Mouse (Mus musculus) megakaryocyte-erythroid progenitor cell, adult 5-6 weeks (primary cell): Measurements from ENCODE around the gene Fam53b. TPM values are rescaled to one million over a fixed set of nuclear protein-coding genes. Genes with fewer than 3 reads are reported as not detected.
A peak's percentile ranks its signal among the peaks of the same experiment; 100 is the strongest.

Experiments used
- ATAC-seq: replicated peaks from 2 replicates; pipeline ENCODE4 v1.8.0; 2016; ENCODE audit warnings: mild to moderate bottlenecking, inconsistent platforms; ENCODE audit not compliant: severe bottlenecking, poor library complexity, low FRiP score, low TSS enrichment
- total RNA-seq, 2 experiments: library from RNA; stranded (forward) in 1 of 2; stranded (reverse) in 1 of 2; fragments of 200-1000, 215-1000 nt in 1 of 2; fragments of >200 nt in 1 of 2; fragmentation: Nextera tagmentation in 1 of 2; gene quantifications; 2 replicates each; pipeline ENCODE4 v1.2.3; 2014 to 2017

Gene Fam53b
- total RNA-seq, 2 experiments from 2014 or later, result 21.2 to 61.6 TPM

DNA sequence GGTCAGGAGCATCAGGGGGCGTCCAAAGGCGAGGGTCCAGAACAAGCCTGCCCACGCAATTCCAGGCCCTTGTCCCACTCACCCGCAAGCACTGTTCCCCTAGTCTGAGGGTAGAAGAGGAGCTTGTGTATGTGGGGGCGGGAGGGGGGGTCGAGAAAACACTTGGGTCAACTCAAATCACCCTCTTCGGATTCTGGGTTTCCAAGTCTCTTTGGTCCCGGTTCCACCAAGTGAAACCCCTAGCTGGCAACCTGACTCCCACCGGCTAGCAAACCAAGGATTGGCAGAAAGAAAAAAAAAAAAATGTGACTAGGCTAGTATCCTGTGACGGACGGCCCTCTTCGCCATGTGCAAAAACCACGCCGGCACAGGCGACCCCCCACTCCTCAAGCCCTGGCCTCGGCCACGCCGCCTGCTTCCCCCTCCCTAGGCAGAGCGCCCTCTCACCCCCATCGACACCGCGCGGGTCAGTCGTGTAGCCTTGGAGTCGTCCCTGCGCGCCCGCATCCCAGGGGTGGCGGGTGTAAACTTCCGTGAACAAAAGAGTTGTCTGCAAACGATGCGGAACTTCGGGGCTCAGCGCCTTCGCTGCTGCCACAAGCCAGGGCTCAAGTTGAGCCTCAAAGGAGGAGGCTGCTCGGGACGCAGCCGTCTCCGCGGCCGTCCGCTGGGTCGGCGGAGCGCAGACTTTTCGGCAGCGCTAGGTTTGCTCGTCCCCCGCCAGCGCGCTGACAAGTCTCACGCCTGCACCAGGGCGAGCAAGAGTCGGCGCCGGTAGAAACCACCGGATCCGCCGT is 869 bp downstream of the Fam53b start:
- ATAC-seq, result peak; percentile 15

DNA sequence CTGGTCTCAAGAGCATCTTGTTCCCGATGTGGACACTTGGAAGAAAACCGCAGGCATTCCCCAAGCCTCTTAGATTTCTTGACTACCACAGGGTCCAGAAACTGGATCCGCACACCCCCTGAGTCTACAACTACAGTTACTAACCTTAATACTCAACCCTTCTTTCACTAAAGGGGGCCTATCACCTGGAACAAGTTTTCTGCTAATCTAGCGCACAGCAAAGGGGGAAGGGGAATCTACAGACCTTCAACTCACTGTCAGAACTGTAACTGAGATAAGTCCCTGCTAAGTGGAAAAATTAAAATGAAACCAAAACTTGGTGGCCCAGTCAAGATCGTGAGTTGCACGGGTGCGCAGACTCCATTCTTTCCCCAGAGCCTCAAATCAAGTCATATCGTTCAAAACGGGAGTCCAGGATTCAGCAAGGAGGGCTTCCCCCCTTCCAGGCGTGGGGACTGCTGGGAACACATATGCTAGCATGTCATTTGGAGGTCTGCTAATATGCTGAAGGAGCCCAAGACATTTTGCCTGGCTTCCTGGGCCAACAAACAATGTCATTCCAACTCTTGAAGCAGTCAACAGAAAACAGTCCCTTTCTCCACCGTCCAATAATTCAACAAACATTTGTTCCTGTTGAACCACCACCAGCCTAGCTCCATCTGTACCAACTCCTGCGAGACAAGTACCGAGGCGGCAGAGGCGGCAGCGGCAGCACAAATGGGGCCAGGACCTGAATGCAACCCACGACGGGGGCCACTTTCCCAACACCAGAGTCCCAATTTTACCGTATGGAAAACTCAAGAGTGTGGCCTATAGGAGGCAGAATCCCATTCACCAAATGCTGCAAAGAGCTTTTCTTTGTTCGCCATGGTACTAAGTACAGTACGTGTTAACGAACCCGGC is 1.7 kb downstream of the Fam53b start:
- peak; percentile 50 for ATAC-seq

DNA sequence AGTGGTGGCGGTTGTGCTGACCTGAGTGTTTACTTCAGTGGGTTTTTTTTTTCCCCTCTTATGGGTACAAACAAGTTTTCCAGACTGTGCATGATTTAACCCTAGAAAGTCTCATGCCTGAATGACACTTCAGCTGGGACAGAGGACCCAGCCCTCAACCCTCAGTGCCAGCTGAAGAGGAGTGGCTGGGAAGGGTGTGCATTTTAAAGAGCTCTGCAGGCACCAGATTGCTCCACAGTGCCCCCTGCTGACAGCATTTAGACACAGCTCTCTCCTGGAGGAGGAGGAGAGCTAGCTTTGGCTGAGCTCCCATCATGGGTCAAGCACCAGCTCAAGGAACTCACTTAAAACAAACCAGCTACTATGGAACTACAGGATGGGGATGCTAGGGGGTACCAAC is 2.8 kb downstream of the Fam53b start:
- ATAC-seq, result peak; percentile 58

DNA sequence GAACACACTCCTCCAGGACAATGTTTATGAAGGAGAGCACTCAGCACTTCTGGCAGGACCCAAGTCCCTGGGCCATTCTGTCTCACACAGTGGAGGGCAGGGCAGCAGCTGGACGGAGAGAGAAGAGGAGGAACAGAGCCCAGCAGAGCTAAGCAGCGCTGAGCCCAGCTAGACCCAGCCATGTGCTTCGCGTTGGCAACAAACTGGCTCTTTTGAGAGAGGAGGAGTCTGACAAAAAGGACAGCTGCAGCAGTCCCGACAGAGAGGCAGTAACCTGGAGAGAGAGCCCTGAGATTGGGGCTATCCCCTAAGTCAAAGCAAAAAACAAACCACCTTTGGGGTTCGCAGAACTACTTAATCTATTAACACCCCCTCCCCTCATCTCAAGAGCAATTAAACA is 3.3 kb downstream of the Fam53b start:
- ATAC-seq, result no peak

DNA sequence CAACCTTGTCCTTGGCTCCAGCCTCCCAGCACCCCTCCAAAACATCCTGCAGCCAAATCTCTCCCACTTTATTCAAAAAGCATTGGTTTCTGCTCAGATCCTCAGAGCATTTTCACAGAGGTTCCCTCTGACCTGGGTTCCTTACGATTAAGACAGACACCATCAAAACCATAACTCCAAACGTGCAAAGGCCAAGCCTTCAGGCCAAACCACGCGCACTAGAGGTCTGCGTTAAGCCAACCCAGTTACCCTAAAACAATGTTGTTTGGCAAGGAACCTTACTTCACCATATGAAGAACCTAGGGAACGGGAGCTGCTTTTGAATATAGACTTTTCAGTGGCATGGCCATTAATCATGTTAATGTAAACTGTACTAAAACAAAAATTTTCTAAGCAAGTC is 4.0 kb downstream of the Fam53b start:
- ATAC-seq, result no peak

DNA sequence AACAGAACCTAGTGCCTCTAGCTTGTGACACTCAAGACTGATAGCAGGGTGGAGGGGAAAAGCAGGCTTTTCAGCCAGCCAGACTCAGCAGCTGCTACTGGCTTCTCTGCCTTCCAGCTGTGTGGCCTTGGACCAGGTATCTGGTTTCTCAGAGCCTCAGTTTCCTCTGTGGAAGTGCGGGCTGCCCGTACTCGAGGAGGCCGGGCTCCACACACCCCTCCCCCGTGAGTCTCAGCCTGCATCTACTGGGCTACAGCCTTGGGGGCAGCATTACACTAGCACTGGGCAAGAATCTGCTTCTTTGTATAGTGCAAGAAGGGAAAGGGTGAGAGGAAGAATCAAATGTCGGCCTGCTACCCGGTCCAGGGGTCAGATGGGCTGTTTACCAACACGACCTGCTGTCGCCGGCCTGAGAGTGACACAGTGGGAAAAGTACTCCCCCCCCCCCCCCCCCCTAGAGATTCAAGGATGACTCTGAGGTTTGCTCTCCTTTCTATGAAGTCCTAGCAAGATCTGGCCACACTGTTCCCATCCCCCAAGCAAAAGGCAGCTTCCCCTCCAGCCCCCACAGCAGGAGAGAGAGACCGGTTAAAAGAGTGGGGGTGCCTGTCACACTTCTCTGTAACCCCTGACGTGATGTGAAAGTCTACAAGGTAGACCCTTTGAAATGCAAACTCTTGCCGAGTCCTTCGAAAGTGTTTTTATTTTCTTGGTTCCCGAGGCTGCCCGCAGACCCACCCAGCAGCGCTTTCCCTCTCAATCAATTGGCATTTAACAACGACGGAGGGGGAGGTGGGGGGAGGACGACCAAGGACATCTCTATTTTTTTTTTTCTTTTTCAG is 4.6 kb downstream of the Fam53b start:
- ATAC-seq, result no peak

DNA sequence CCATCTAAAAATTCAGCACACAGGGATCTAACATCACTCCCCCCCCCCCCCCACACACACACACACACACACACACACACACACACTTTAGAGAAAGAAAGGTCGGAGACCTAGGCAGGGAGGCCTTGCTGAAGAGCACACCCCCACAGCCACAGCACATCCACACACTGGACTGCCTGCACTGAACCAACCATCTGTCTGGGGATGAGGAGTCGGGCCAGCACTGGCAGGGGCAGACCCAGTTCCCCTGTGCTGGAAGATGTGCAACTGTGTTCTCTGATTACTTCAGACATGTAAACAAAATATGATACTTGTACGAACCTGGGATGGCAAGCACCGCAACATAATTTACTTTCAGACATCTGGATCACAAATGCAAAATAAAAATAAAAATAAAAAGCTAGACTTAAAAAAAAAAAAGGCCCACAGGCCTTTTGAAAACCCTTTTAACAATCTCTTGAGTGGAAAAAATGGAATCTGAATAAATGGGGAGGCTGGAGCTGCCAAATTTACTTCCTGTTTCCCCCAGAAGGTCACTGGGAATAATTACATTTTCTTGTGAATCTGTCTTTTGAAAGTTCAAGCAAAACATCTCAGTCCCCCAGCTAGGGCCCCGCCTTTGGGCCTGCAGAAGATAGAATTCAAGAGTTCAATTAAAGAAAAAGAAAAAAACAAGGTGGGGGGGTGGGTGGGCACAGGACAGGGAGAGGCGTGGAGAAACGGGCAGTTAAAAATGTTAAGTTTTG is 5.5 kb downstream of the Fam53b start:
- ATAC-seq, result no peak

DNA sequence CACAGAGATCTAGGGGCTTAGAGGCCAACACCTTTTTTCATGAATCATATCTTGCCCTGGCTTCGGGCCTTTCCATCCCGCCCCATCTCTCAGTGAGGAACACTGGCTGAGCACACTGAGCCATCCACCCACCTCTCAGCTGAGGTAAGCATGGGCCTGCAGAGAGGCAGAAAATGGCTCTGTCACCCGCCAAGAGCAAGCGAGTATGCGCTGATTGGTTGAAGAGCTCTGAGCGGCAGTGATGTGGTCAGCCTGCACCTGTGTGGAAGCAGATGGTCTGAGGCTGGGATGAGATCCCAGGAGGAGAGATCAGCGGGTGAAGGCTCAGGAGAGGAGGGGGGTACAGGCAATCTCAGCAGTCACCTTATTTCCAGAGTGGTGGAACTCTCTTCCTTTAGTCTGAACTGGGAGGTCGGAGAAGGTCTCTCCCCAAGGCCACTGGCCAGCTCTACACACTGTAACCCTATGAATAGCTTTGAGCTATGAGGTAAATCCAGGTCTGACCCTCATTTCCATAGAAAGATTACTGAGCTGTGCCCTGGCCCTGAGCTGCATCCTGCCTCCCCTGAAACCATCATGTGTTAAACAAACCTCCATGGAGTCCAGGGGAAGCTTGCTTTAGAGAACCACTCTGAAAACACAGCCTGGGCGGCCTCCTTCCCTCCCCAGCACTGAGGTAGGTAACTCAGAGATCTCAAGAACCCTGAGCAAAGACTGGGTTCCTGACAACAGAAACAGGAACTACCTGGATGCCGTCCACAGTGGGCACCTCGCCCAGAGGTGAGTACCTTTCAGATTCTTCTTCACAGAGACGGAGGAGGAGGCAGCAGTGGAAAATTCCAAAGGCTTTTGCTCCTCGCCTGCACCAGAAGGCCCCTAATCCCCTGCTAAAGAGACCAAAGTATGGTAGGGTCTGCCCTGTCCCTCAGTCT is 6.5 kb downstream of the Fam53b start:
- no peak for ATAC-seq

DNA sequence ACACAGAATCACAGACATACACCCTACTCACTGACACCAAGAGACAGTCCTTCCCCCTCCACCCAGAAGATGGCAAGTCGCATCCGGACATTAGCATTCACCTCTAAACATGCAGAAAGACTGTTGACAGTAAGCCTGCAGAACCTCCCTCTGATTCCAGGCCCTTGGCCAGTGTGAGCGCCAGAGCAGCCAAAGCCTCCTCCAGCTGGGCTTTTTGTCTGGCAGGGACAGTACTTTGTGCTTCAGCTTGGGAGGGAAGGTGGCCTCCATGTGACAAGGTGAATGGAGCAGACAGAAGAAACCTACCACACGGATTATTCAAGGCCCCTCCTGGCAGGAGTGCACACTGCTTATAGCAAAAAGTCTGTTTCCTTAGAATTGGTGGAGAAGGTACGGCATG is 7.4 kb downstream of the Fam53b start:
- no peak for ATAC-seq

DNA sequence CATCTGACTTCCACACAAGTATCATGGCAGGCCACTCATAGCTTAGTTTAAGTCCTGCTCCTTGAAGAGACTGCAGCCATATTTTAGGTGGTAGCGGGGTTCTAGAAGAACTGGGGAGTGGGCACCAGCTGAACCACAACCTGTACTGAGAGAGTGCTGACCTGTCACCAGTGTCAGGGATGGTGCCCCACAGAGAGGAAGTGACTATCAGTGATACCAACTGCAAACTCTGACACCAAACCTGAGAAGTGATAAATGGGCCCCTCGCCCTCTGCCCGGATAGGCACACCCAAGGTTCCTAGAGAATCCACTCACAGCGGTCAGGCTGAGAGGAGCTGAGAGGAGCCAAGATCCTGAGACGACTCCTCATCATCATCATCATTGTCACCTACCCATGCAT is 8.7 kb downstream of the Fam53b start:
- peak; percentile 43 for ATAC-seq

DNA sequence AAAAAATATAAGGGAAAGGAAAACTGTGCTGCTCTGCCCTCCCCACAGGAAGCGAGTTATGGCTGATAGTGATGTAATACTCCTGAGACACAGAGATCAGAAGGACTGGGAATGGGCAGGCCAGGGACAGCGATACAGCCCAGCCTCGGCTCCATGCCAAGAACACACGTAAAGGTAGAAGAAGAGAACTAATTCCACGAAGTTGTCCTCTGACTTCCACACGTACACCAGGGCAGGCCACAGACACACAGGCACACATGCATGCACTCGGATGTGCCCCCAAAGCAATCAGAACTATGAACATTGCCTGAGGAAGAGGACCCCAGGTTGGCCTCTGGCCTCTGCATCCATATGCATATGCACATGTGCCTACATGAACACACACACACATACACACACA is 9.2 kb downstream of the Fam53b start:
- no peak for ATAC-seq

DNA sequence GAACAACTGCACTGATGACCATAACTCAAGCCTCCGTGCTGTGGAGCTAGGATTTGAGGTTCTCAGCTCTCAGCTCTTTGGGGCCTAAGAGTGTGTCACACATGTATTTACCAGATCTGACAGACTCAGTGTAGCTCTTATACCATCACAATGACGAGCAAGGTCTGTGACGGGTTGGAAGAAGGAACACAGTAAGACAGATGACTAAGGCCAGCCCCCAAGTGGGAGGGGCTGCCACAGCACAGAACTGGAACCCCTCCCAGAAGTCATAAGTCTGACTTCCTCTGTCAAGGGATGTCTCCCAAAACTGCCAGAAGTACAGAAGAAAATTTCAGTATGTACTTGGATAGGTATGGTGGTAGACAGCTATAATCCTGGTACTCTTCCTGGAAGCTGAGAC is 9.7 kb downstream of the Fam53b start:
- ATAC-seq, result peak; percentile 50

DNA sequence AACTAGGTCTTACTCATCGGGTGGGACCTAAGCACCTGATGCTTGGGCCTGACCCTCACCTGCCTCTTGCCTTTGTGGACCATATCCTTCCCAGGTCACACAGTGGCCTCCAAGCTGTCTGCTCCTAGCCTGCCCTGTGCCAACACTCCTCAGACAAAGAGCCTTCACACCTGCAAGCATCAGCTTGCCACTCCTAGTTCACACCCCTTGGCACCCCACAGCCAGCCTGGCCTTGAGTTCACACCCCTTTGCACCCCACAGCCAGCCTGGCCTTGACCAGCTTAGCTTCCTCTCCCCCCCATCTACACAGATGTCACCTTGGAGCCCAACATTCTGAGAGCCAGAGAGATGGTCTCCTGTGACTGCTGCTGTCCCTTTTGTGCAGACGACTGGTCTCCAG is 10.3 kb downstream of the Fam53b start:
- no peak for ATAC-seq

DNA sequence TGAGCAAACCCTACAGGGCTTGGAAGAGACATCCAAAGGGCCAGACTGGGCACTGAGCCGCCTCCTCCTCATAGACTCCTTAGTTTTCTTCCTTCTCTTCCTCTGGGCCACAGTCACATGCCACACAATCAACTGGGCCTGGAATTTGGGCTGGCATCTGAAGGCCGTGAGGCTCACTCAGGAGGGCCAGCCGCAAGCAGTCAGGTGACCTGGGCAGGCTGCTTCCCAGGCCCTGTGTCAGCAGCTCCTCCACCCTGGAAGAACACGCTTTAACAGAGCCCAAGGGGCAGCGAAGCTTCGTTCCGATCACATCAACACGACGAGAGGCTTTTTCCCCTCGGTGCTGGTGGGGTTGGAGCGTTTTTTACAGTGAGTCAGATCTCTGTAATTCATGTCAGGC is 11.0 kb downstream of the Fam53b start:
- ATAC-seq, result no peak

DNA sequence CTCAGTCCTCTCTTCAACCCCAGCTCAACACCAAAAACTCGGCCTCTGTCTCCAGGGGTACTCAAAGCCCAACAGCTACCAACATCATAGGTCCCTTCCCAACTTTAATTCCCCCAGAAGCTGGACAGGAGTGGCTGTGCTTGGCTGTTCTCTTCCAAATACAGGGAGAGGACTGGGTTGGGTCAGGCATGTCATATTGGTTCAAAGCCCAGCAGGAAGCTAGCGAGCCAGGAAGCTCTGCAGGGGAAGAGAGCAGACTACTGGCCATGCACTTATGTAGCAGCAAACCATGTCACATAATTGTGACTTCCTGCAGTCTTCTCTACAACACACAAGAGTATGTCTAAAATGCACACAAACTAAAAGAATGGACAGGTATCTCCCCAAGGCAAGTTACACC is 11.6 kb downstream of the Fam53b start:
- ATAC-seq, result no peak

DNA sequence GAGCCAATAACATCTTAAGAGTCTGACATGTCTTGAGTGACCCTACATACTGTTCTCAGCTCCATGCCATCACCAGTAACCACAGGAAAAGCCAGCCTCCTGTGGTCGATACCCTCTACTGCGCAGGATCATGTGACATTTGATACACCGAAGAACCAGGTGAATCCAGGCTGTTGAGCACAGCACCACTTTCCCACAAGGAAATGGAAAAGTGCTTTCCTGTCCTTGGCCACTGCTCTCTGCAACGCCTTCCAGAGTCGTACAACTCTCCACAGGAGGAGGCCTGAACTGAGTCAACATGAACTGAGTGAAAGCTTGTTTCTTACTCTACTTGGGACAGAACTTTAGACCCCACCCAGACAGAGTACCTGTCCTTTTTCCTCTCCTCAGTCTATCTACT is 12.2 kb downstream of the Fam53b start:
- no peak for ATAC-seq

DNA sequence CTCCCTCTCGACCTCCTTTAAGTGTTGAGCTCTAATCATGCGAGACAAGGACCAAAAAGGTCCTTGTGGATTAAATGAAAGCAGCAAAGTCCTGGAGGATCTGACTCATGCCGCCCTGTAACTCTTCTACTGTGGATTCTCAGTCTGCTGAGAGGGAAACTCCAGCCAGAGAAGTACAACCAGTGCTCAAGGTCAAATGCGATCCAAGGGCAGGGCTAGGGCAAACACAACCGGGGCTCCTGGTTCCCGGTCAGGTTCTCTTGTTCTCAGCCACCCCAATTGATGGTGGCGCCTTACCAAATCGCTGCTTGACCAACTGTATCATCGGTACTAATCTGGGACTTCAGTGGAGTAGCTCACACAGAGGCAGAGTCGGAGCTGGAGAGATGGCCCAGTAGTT is 12.8 kb downstream of the Fam53b start:
- ATAC-seq, result no peak
